Mouse (Mus musculus) liver, adult 2 months (tissue): ENCODE measurements at regions not wholly inside any gene's neighbourhood (a gene's known extent, or its start where the extent isn't known, plus 50 kb on each side); places are given as distances from the start of the nearest gene placed in this dataset.

Experiments
- DNase-seq: peaks from one replicate; pipeline ENCODE4 v3.0.0-alpha.2; 2011; ENCODE audit warnings: low read depth, low spot score; ENCODE audit errors: extremely low read depth
- H3K27ac ChIP-seq: fragments of 200-500 bp; replicated peaks from 2 replicates; pipeline ENCODE4 v1.5.1; 2012; ENCODE audit warnings: low read depth, mild to moderate bottlenecking, control low read depth, inconsistent platforms, low read length; ENCODE audit not compliant: insufficient read depth
- H3K27me3 ChIP-seq: fragments of 200-500 bp; 2 replicates; pipeline ENCODE4 v1.6.1; 2012; ENCODE audit warnings: mild to moderate bottlenecking, moderate library complexity, low read length, inconsistent platforms; ENCODE audit not compliant: control insufficient read depth, insufficient read depth
- H3K36me3 ChIP-seq: fragments of 200-500 bp; 2 replicates; pipeline ENCODE4 v1.6.1; 2012; ENCODE audit warnings: low read length, inconsistent platforms; ENCODE audit not compliant: control insufficient read depth, insufficient read depth
- H3K4me1 ChIP-seq: fragments of 200-500 bp; 2 replicates; pipeline ENCODE4 v1.6.1; 2011; ENCODE audit warnings: low read length; ENCODE audit not compliant: control insufficient read depth, insufficient read depth
- H3K4me3 ChIP-seq: fragments of 200-500 bp; 2 replicates; pipeline ENCODE4 v1.5.1; 2011; ENCODE audit warnings: low read depth, mild to moderate bottlenecking, control low read depth, low read length, moderate library complexity; ENCODE audit not compliant: insufficient read depth
- H3K79me2 ChIP-seq: fragments of 200-500 bp; 2 replicates; pipeline ENCODE4 v1.6.1; 2012; ENCODE audit warnings: inconsistent platforms, mild to moderate bottlenecking, low read length, moderate library complexity; ENCODE audit not compliant: control insufficient read depth, insufficient read depth
- H3K9ac ChIP-seq: fragments of 200-500 bp; 2 replicates; pipeline ENCODE4 v1.6.1; 2012; ENCODE audit warnings: low read depth, mild to moderate bottlenecking, control low read depth, inconsistent platforms, low read length
- CTCF ChIP-seq: fragments of 200-500 bp; IDR thresholded peaks from 2 replicates; pipeline ENCODE4 v1.5.1; 2011; ENCODE audit warnings: low read depth, low read length, control low read depth
- POLR2A ChIP-seq: fragments of 200-500 bp; IDR thresholded peaks from 2 replicates; pipeline ENCODE4 v1.6.1; 2011; ENCODE audit warnings: low read length, control low read depth; ENCODE audit not compliant: insufficient read depth; ENCODE audit errors: extremely low read depth

DNA sequence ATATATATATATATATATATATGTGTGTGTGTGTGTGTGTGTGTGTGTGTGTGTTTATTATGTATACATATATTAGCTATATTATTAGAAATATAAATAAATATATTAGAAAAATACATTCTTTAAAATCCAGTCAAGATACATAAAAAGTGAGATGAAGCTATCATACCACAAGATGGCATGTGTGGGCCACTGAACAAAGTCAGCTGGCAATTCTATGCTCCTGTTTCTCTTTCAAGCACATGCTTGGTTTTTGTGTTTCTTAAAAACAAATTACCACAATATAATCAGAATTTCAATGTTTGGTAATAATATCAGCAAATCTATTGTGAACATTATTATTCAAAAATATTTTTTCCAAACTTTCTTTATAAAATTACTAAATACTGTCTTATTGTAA, 1490.2 kb upstream of the Cdh9 start:
- TF ChIP-seq CTCF (no peak), POLR2A (no peak)
- Histone ChIP-seq H3K4me3 (no peak overlapping the region), H3K36me3 (no peaks in the 10 kb centered on the region), H3K4me1 (no peaks in the 10 kb centered on the region), H3K9ac (no peak overlapping the region), H3K79me2 (no peaks in the 10 kb centered on the region), H3K27ac (no peak overlapping the region), H3K27me3 (no peaks in the 10 kb centered on the region)
- DNase-seq = no peak
